Mouse (Mus musculus): Measurements from ENCODE around the gene Dusp13. TPM values are rescaled to one million over a fixed set of nuclear protein-coding genes. Genes with fewer than 3 reads are reported as not detected.
A peak's percentile ranks its signal among the peaks of the same experiment; 100 is the strongest.

Dusp13 gene
- polyA plus RNA-seq, 1 experiment from 2014 or later = not detected

DNA sequence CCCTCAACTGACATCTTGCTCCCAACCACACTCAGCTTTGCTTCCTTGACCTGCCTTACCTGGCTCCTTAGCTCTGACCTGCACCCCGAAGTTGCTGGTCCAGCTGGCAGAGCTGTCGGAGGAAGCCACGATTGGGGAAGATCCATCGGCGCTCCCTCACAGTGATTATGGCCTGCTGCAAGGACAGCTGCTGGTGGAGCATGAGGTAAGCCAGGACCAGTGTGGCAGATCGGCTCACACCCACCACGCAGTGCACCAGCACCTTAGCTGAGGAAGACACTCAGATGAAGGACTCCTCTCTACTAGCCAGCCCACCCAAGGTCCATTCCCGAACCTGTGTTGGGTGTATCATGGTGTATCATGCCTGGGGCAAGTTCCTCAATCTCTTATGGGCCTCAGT lies 4.7 kb downstream of the Dusp13 start:
- Histone ChIP-seq H3K4me1 (0 out of 2 replicates have a peak, but pooled peaks cover 3% of the 10 kb centered on the region), H3K36me3 (no peaks in the 10 kb centered on the region), H3K4me2 (replicated peaks) (no peak overlapping the region), H3K9me3 (no peaks in the 10 kb centered on the region), H3K4me3 (no peak overlapping the region), H3K27ac (replicated peaks) (no peak overlapping the region), H3K9ac (replicated peaks) (no peak overlapping the region), H3K27me3 (peaks cover 7% of the 10 kb centered on the region; the same call in 1 of the 2 replicates)
- ATAC-seq (ENCODE audit: low FRiP score, low read depth) = no peak
- WGBS = 94% methylated on average over 8 of the region's 8 CpGs

DNA sequence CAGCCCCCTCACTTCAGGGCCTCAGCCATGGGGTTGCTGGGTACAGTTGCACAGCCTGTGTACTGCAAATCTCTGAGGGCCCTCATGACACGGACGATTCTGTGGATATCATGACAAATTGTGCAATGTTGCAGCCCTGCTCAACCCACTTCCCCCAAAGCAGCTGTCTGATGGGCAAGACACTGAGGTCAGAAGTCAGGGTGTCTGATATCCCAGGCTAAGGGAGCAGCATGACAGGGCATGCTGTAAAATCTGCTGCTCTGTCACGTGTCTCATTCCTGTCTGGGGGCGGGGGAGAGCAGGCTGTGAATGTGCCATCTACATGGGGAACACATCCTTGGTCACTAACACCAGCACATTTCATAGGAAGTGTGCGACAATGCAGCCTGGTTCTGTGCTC lies 5.8 kb downstream of the Dusp13 start:
- Histone ChIP-seq H3K4me2 (replicated peaks) (no peak overlapping the region), H3K4me1 (no peaks in the 10 kb centered on the region), H3K36me3 (no peaks in the 10 kb centered on the region), H3K9ac (replicated peaks) (no peak overlapping the region), H3K27ac (replicated peaks) (no peak overlapping the region), H3K27me3 (peaks cover 7% of the 10 kb centered on the region; the same call in 1 of the 2 replicates), H3K4me3 (no peak overlapping the region), H3K9me3 (no peaks in the 10 kb centered on the region)
- 80% methylated on average over 5 of the region's 5 CpGs for WGBS
- ATAC-seq (ENCODE audit: low FRiP score, low read depth) = no peak

DNA sequence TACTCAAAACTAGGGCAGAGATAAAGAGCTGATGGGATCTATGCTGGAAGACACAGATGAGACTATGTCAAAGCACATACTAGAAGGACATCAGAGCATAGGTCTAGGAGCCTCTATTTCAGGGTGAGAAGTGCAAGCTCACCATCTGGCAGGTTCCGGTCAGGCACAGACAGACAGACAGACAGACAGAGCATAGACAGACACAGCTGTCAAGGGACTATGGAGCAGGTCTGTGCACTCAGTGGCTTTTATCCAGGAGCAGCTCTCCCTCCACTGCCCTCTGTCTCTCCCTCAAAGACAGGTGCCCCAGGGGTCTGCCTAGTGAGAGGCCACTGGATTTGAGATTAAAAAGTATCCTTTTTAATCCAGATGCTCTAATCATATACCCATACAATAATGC lies 6.8 kb downstream of the Dusp13 start:
- peaks cover 7% of the 10 kb centered on the region; the same call in 1 of the 2 replicates for H3K27me3 ChIP-seq
- WGBS = 92% methylated on average over 1 of the region's 1 CpGs
- no peaks in the 10 kb centered on the region for H3K36me3 ChIP-seq
- H3K4me3 ChIP-seq = no peak overlapping the region
- no peak for ATAC-seq (ENCODE audit: low FRiP score, low read depth)
- H3K27ac ChIP-seq (replicated peaks) = no peak overlapping the region
- no peaks in the 10 kb centered on the region for H3K9me3 ChIP-seq
- H3K4me1 ChIP-seq = no peaks in the 10 kb centered on the region
- no peak overlapping the region for H3K9ac ChIP-seq (replicated peaks)
- no peak overlapping the region for H3K4me2 ChIP-seq (replicated peaks)

DNA sequence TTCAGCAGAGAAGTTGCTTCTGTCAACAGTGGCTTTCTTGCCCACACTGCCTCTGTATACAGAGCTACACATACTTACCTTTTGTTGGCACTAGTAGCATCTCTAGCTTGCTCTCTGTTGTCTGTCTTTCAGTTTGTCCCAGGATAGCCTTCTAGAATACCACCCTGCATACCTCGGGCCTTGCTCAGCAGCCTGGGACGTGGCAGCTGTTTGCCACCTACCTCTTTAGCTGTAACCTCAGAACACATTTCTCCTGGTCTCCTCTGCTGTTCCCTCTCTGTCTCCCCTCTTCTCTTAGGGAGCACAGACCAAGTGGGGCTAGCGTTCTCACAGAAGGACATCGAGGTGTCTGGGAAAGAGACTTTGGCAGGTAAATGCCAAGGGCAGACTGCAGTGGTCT lies 8.5 kb downstream of the Dusp13 start:
- no peak overlapping the region for H3K4me2 ChIP-seq (replicated peaks)
- H3K4me3 ChIP-seq = no peak overlapping the region
- no peak overlapping the region for H3K27ac ChIP-seq (replicated peaks)
- H3K9me3 ChIP-seq = no peaks in the 10 kb centered on the region
- H3K4me1 ChIP-seq = no peaks in the 10 kb centered on the region
- H3K36me3 ChIP-seq = no peaks in the 10 kb centered on the region
- ATAC-seq (ENCODE audit: low FRiP score, low read depth) = no peak
- whole genome bisulfite sequencing = 93% methylated on average over 4 of the region's 4 CpGs
- H3K9ac ChIP-seq (replicated peaks) = no peak overlapping the region
- H3K27me3 ChIP-seq = peaks cover 7% of the 10 kb centered on the region; the same call in 1 of the 2 replicates

- H3K4me1 ChIP-seq = no peaks in the 10 kb centered on the region
- peak; percentile 82 for ATAC-seq (ENCODE audit: low FRiP score, low read depth)
- 11% methylated on average over 4 of the region's 4 CpGs for WGBS
- H3K4me3 ChIP-seq = no peak overlapping the region
- no peak overlapping the region for H3K4me2 ChIP-seq (replicated peaks)
- no peak overlapping the region for H3K27ac ChIP-seq (replicated peaks)
- peaks cover 7% of the 10 kb centered on the region; the same call in 1 of the 2 replicates for H3K27me3 ChIP-seq
- H3K36me3 ChIP-seq = no peaks in the 10 kb centered on the region
- H3K9me3 ChIP-seq = no peaks in the 10 kb centered on the region
- H3K9ac ChIP-seq (replicated peaks) = no peak overlapping the region
Measured at GRCm38 (mm10) chr14:21741786-21742185, 9.2 kb downstream of the Dusp13 start.

DNA sequence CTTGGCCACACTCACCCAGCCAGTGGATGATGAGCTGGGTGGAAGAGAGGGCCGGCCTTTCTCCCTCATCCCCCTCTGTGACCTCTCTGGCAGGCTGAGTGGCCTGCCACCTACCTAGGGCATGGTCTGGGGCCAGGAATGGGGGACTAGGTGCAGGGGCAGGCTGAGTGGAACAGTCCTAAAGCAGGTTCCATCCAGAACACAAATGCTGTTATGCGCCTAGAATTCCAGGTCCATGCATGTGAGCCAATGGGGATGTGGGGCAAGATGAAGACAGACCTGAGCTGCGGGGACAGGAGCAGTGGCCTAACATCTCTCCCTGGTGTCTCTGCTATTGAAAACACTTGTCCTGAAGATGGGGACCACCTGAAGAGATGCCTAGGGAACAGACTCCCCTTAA lies 9.7 kb downstream of the Dusp13 start:
- H3K27me3 ChIP-seq = peaks cover 7% of the 10 kb centered on the region; the same call in 1 of the 2 replicates
- no peak overlapping the region for H3K4me2 ChIP-seq (replicated peaks)
- no peaks in the 10 kb centered on the region for H3K4me1 ChIP-seq
- no peaks in the 10 kb centered on the region for H3K9me3 ChIP-seq
- H3K4me3 ChIP-seq = no peak overlapping the region
- H3K9ac ChIP-seq (replicated peaks) = no peak overlapping the region
- H3K36me3 ChIP-seq = no peaks in the 10 kb centered on the region
- WGBS = 92% methylated on average over 3 of the region's 3 CpGs
- no peak overlapping the region for H3K27ac ChIP-seq (replicated peaks)
- no peak for ATAC-seq (ENCODE audit: low FRiP score, low read depth)

DNA sequence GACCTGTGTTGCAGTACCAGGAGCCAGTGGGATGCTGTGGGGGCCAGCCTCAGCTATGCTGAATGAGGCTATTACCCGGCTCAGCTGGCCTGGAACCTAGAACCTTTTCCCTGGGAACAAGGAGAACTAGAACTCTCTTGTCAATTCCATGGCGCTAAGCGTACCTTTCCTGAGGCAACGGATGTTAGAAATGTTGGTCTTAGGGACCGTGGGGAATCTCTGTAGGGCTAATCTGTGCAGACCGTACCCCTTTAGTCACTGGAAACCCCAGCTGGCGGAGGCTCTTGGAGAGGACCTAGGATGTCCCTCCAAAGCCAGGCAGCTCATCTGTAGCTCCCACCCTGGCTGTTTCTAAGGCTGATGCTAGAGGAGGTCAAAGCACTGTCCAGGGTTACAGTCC lies 10.6 kb downstream of the Dusp13 start:
- no peak for ATAC-seq (ENCODE audit: low FRiP score, low read depth)
- H3K27ac ChIP-seq (replicated peaks) = no peak overlapping the region
- WGBS = 95% methylated on average over 7 of the region's 7 CpGs
- H3K4me2 ChIP-seq (replicated peaks) = no peak overlapping the region
- H3K4me3 ChIP-seq = no peak overlapping the region
- no peaks in the 10 kb centered on the region for H3K9me3 ChIP-seq
- peaks cover 7% of the 10 kb centered on the region; the same call in 1 of the 2 replicates for H3K27me3 ChIP-seq
- H3K4me1 ChIP-seq = no peaks in the 10 kb centered on the region
- no peaks in the 10 kb centered on the region for H3K36me3 ChIP-seq
- H3K9ac ChIP-seq (replicated peaks) = no peak overlapping the region; the same call in 1 of the 2 replicates

DNA sequence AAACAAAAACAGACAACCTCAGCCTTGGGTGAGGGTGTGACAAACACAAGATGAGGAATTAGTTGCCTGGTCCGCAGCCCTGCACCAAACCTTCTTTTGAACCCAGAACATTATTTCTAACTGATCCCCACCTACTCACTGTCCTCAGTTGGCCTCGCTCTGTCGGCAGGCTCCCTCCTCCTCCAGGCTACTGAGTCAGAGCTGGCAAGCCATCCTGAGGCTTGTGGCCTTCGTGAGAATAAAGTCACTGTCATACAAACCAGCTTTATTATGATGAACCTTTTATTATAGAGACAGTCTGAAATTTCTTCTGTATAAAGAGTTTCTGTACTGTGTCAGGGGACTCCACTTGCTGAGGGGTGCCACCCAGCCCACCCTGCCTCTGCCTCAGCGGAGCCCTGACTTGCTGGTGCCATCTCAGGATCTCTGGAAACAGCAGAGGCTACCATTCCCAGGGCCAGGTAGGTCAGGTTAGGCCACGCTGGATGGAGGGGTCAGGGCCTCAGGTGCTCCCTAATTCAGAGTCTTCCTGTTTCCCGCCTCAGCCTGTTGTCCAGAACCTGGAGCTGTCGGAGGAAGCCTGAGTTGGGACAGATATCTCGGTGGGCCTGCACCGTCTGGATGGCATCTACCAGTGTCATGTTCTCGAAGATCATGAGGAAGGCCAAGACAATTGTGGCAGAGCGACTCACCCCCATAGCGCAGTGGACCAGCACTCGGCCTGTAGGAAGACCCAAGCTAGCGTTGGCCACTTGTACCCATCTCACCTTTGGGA lies 17.7 kb downstream of the Dusp13 start:
- no peak for ATAC-seq (ENCODE audit: low FRiP score, low read depth)
- Histone ChIP-seq H3K36me3 (no peaks in the 10 kb centered on the region), H3K4me3 (no peak overlapping the region), H3K27me3 (no peaks in the 10 kb centered on the region), H3K4me1 (no peaks in the 10 kb centered on the region), H3K4me2 (replicated peaks) (no peak overlapping the region), H3K27ac (replicated peaks) (no peak overlapping the region), H3K9me3 (0 out of 2 replicates have a peak, but pooled peaks cover 4% of the 10 kb centered on the region), H3K9ac (replicated peaks) (no peak overlapping the region)
- 95% methylated on average over 15 of the region's 15 CpGs for WGBS

GRCm38 (mm10) chr14:21729936-21730335 lies 21.0 kb downstream of the Dusp13 start:
- no peak overlapping the region for H3K4me2 ChIP-seq (replicated peaks)
- H3K4me1 ChIP-seq = no peaks in the 10 kb centered on the region
- peaks cover 9% of the 10 kb centered on the region; the same call in 1 of the 2 replicates for H3K27me3 ChIP-seq
- H3K36me3 ChIP-seq = no peaks in the 10 kb centered on the region
- H3K27ac ChIP-seq (replicated peaks) = no peak overlapping the region
- no peak overlapping the region for H3K9ac ChIP-seq (replicated peaks)
- H3K9me3 ChIP-seq = 0 out of 2 replicates have a peak, but pooled peaks cover 4% of the 10 kb centered on the region
- WGBS = 96% methylated on average over 4 of the region's 4 CpGs
- H3K4me3 ChIP-seq = no peak overlapping the region
- no peak for ATAC-seq (ENCODE audit: low FRiP score, low read depth)

- no peaks in the 10 kb centered on the region for H3K36me3 ChIP-seq
- no peak overlapping the region for H3K27ac ChIP-seq (replicated peaks)
- H3K9ac ChIP-seq (replicated peaks) = no peak overlapping the region
- ATAC-seq (ENCODE audit: low FRiP score, low read depth) = no peak
- H3K4me3 ChIP-seq = no peak overlapping the region
- no peak overlapping the region for H3K4me2 ChIP-seq (replicated peaks)
- H3K27me3 ChIP-seq = peaks cover 17% of the 10 kb centered on the region
- 88% methylated on average over 6 of the region's 6 CpGs for WGBS
- no peaks in the 10 kb centered on the region for H3K4me1 ChIP-seq
- H3K9me3 ChIP-seq = 0 out of 2 replicates have a peak, but pooled peaks cover 4% of the 10 kb centered on the region
Measured at GRCm38 (mm10) chr14:21729031-21729732, 21.8 kb downstream of the Dusp13 start.

DNA sequence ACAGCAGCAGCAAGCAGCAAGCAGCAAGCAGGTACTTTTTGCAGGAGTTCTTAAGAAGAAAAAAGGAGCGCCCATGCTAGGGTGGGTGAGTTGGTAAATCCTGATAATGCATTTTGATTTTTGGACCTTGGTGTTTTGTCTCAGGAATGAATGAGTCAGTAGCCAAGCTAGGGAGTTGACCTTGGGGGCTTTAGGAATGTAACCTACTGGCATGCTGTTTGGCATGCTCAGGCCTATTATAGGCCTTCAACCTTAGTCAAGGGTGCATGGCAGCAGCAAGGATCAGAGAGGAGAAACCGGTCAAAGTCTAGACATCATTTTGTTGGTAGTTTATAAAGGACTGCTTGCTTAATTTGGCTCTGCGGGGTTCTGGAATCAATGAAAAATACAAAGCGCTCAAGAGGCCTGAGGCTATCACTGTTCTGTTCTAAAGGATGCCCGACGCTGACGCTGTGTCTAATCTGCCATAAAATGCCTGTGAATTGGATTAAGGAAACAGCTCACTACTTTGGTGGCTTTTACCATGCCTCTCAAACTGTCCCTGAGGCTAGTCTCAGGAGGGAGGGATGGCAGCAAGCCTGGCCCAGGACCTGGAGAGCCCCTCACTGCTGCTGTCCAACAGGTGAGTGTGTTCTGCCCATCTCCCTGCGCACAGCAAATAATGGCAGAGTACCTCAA lies 28.8 kb downstream of the Dusp13 start:
- 39% methylated on average over 8 of the region's 8 CpGs for WGBS
- Histone ChIP-seq H3K4me3 (no peak overlapping the region), H3K9me3 (0 out of 2 replicates have a peak, but pooled peaks cover 5% of the 10 kb centered on the region), H3K4me2 (replicated peaks) (no peak overlapping the region), H3K4me1 (peaks cover 15% of the 10 kb centered on the region), H3K27me3 (peaks cover 31% of the 10 kb centered on the region), H3K36me3 (no peaks in the 10 kb centered on the region), H3K9ac (replicated peaks) (no peak overlapping the region), H3K27ac (replicated peaks) (no peak overlapping the region)
- no peak for ATAC-seq (ENCODE audit: low FRiP score, low read depth)

Data from midbrain, embryonic 12.5 days (tissue).